Comparison of ENCODE assay signal across 15 mouse cellular contexts in genomic region chr6:65585333-65586053, GRCm38 (mm10).
DNase-seq lines count a peak whose midpoint lies in the region; ATAC-seq and TF ChIP-seq lines count a peak whose summit lies in the region.
"Had no signal": no experiment of that assay in that cellular context is flagged by ENCODE, and none has a peak within 500 bp of the region (broad histone marks: within the 10 kb centered on the region; RNA-seq: fewer than 3 reads in every experiment).

No protein-coding gene starts in this region.

- peaks cover 2% of the 10 kb centered on the region for H3K79me2 ChIP-seq in macrophage (ENCODE audit: inconsistent target)

- no peak overlapping the region for H3K9ac ChIP-seq in heart, embryonic 13.5 days
- no peak overlapping the region for H3K9ac ChIP-seq in lung, postnatal 0 days (replicated peaks; ENCODE audit: low read depth)
- H3K9ac ChIP-seq: forebrain, postnatal 0 days; hindbrain, embryonic 15.5 days; kidney, embryonic 15.5 days; liver, embryonic 12.5 days had no signal

- 43% methylated on average over 3 of the region's 3 CpGs for WGBS in heart, embryonic 13.5 days
- WGBS in heart, embryonic 10.5 days: 68% methylated on average over 3 of the region's 3 CpGs
- WGBS in lung, postnatal 0 days: 56% methylated on average over 3 of the region's 3 CpGs
- WGBS in macrophage (ENCODE audit: missing documents): 11% methylated on average over 3 of the region's 3 CpGs

- H3K4me2 ChIP-seq in heart, embryonic 13.5 days: peak overlapping the region; percentile 48
- H3K4me2 ChIP-seq in lung, postnatal 0 days (replicated peaks; ENCODE audit: low read depth, low read length): no peak overlapping the region
- H3K4me2 ChIP-seq: hindbrain, embryonic 15.5 days; kidney, embryonic 15.5 days; liver, embryonic 12.5 days had no signal

- H3K4me3 ChIP-seq in heart, embryonic 13.5 days: peak overlapping the region; percentile 21; the same call in 1 of the 2 replicates
- no peak overlapping the region for H3K4me3 ChIP-seq in heart, embryonic 10.5 days
- H3K4me3 ChIP-seq in lung, postnatal 0 days (ENCODE audit: low read depth, low read length): no peak overlapping the region
- peak overlapping the region; percentile 9; the same call in 1 of the 2 replicates for H3K4me3 ChIP-seq in macrophage (ENCODE audit: inconsistent target)
- H3K4me3 ChIP-seq: hindbrain, embryonic 15.5 days; kidney, embryonic 15.5 days; liver, embryonic 12.5 days had no signal

- no peaks in the 10 kb centered on the region for H3K27me3 ChIP-seq in heart, embryonic 13.5 days (replicated peaks)
- no peaks in the 10 kb centered on the region for H3K27me3 ChIP-seq in heart, embryonic 10.5 days (ENCODE audit: insufficient read depth, poor library complexity, severe bottlenecking)
- no peaks in the 10 kb centered on the region for H3K27me3 ChIP-seq in lung, postnatal 0 days (replicated peaks; ENCODE audit: insufficient read depth, low read length)
- H3K27me3 ChIP-seq: hindbrain, embryonic 15.5 days; kidney, embryonic 15.5 days; liver, embryonic 12.5 days had no signal

- no peak for ATAC-seq in heart, embryonic 13.5 days (ENCODE audit: extremely low read depth, insufficient number of reproducible peaks, low FRiP score, low TSS enrichment)
- peak; percentile 34; the same call in 1 of the 2 replicates for ATAC-seq in lung, postnatal 0 days
- ATAC-seq: liver, embryonic 12.5 days had no signal

- TF ChIP-seq EP300 in lung, postnatal 0 days (IDR thresholded peaks at IDR 0.05): no peak

- H3K36me3 ChIP-seq in heart, embryonic 13.5 days: no peaks in the 10 kb centered on the region
- no peaks in the 10 kb centered on the region for H3K36me3 ChIP-seq in heart, embryonic 10.5 days
- H3K36me3 ChIP-seq in lung, postnatal 0 days (ENCODE audit: insufficient read depth, low read length): no peaks in the 10 kb centered on the region
- no peaks in the 10 kb centered on the region for H3K36me3 ChIP-seq in macrophage (ENCODE audit: inconsistent target)
- H3K36me3 ChIP-seq: hindbrain, embryonic 15.5 days; kidney, embryonic 15.5 days; liver, embryonic 12.5 days had no signal

- H3K9me3 ChIP-seq in heart, embryonic 13.5 days: no peaks in the 10 kb centered on the region
- no peaks in the 10 kb centered on the region for H3K9me3 ChIP-seq in heart, embryonic 10.5 days
- no peaks in the 10 kb centered on the region for H3K9me3 ChIP-seq in lung, postnatal 0 days (ENCODE audit: low read length)
- H3K9me3 ChIP-seq: hindbrain, embryonic 15.5 days; kidney, embryonic 15.5 days; liver, embryonic 12.5 days had no signal

- peak overlapping the region; percentile 91 for H3K27ac ChIP-seq in heart, embryonic 13.5 days (replicated peaks)
- H3K27ac ChIP-seq in heart, embryonic 10.5 days: no peak overlapping the region
- H3K27ac ChIP-seq in lung, postnatal 0 days (ENCODE audit: low read length): 0 out of 2 replicates have a peak overlapping the region, but pooled peaks have one; percentile 4
- peak overlapping the region; percentile 83 for H3K27ac ChIP-seq in macrophage
- H3K27ac ChIP-seq: hindbrain, embryonic 15.5 days; kidney, embryonic 15.5 days; liver, embryonic 12.5 days had no signal

- peaks cover 35% of the 10 kb centered on the region for H3K4me1 ChIP-seq in heart, embryonic 13.5 days
- peaks cover 8% of the 10 kb centered on the region; the same call in 1 of the 2 replicates for H3K4me1 ChIP-seq in heart, embryonic 10.5 days
- H3K4me1 ChIP-seq in lung, postnatal 0 days (ENCODE audit: insufficient read depth, low read depth, low read length): peaks cover 5% of the 10 kb centered on the region; the same call in 1 of the 2 replicates
- H3K4me1 ChIP-seq: hindbrain, embryonic 15.5 days; kidney, embryonic 15.5 days had no signal

- TF ChIP-seq CTCF in lung, postnatal 0 days (IDR thresholded peaks at IDR 0.05): no peak

- DNase-seq in heart, embryonic 10.5 days (ENCODE audit: low spot score): no peak
- DNase-seq in lung, postnatal 0 days (ENCODE audit: low spot score): peak; percentile 25
- DNase-seq in lung, postnatal 25 days (ENCODE audit: low spot score): no peak
- no peak for DNase-seq in yolk sac, embryonic 10.5 days (ENCODE audit: low spot score)
- DNase-seq in adrenal gland, postnatal 4 days (ENCODE audit: low spot score in 2 of 2): no peak
- DNase-seq: cerebellum, adult 9-10 months; embryo, embryonic 11 days; gastrocnemius, postnatal 25 days; spleen, adult 18-20 months had no signal

Comparison
In these comparisons a context has a peak if more than half of its experiments do, and no peak if none do; other contexts are left out.
1. H3K4me3 ChIP-seq: peak in heart, embryonic 13.5 days (single experiment) and macrophage (single experiment); none in heart, embryonic 10.5 days (single experiment) and lung, postnatal 0 days (single experiment).